Mouse (Mus musculus): ENCODE measurements at regions not wholly inside any gene's neighbourhood (a gene's known extent, or its start where the extent isn't known, plus 50 kb on each side); places are given as distances from the start of the nearest gene placed in this dataset.

- no peak overlapping the region for H3K9ac ChIP-seq
- H3K36me3 ChIP-seq: no peaks in the 10 kb centered on the region
- H3K9me3 ChIP-seq: no peaks in the 10 kb centered on the region
- no peak overlapping the region for H3K27ac ChIP-seq
- no peaks in the 10 kb centered on the region for H3K4me1 ChIP-seq
- no peak for ATAC-seq (ENCODE audit: insufficient number of reproducible peaks, low FRiP score, low TSS enrichment, low read depth)
- no peak overlapping the region for H3K4me3 ChIP-seq
- H3K4me2 ChIP-seq: no peak overlapping the region
- WGBS: 88% methylated on average over 2 of the region's 2 CpGs
- H3K27me3 ChIP-seq: no peaks in the 10 kb centered on the region
These were observed 713.7 kb downstream of the Cetn3 start for GRCm38 (mm10) chr13:82496606-82497005.

- Histone ChIP-seq H3K4me3 (no peak overlapping the region), H3K4me1 (no peaks in the 10 kb centered on the region), H3K36me3 (no peaks in the 10 kb centered on the region), H3K4me2 (no peak overlapping the region), H3K27me3 (no peaks in the 10 kb centered on the region), H3K9ac (no peak overlapping the region), H3K9me3 (no peaks in the 10 kb centered on the region), H3K27ac (no peak overlapping the region)
- ATAC-seq (ENCODE audit: insufficient number of reproducible peaks, low FRiP score, low TSS enrichment, low read depth): no peak
- WGBS: 32% methylated on average over 2 of the region's 2 CpGs
These were observed 725.3 kb downstream of the Cetn3 start for GRCm38 (mm10) chr13:82508176-82508575.

- 87% methylated on average over 3 of the region's 3 CpGs for WGBS
- ATAC-seq (ENCODE audit: insufficient number of reproducible peaks, low FRiP score, low TSS enrichment, low read depth): no peak
These were observed 726.6 kb downstream of the Cetn3 start for GRCm38 (mm10) chr13:82509512-82509911.

More at GRCm38 (mm10) chr13:82509512-82509911, 726.6 kb downstream of the Cetn3 start:
- Histone ChIP-seq H3K9ac (no peak overlapping the region), H3K36me3 (no peaks in the 10 kb centered on the region), H3K4me3 (no peak overlapping the region), H3K9me3 (no peaks in the 10 kb centered on the region), H3K4me1 (no peaks in the 10 kb centered on the region), H3K27ac (no peak overlapping the region), H3K4me2 (no peak overlapping the region), H3K27me3 (no peaks in the 10 kb centered on the region)
